Mouse (Mus musculus) heart, embryonic 12.5 days (tissue): ENCODE measurements around the gene S1pr1. TPM values are rescaled to one million over a fixed set of nuclear protein-coding genes. Genes with fewer than 3 reads are reported as not detected.

Experiments
- ATAC-seq: fragments of 200-750 bp; cut with Nextera tagmentation; 2 replicates; pipeline ENCODE4 v1.8.0; 2017; ENCODE audit warnings: moderate TSS enrichment, moderate library complexity; ENCODE audit not compliant: insufficient number of reproducible peaks, low FRiP score
- H3K27ac ChIP-seq: fragments of 300-500 bp; sonication (generic); 2 replicates; pipeline ENCODE4 v1.5.1; 2016; ENCODE audit warnings: mild to moderate bottlenecking, moderate library complexity; ENCODE audit not compliant: poor library complexity, severe bottlenecking
- H3K27me3 ChIP-seq: fragments of 300-500 bp; sonication (generic); replicated peaks from 2 replicates; pipeline ENCODE4 v1.6.1; 2016; ENCODE audit warnings: mild to moderate bottlenecking, moderate library complexity
- H3K36me3 ChIP-seq: fragments of 300-500 bp; sonication (generic); 2 replicates; pipeline ENCODE4 v1.6.1; 2016; ENCODE audit warnings: mild to moderate bottlenecking, moderate library complexity
- H3K4me1 ChIP-seq: fragments of 300-500 bp; sonication (generic); replicated peaks from 2 replicates; pipeline ENCODE4 v1.6.1; 2016; ENCODE audit warnings: mild to moderate bottlenecking
- H3K4me2 ChIP-seq: fragments of 300-500 bp; sonication (generic); 2 replicates; pipeline ENCODE4 v1.6.1; 2016; ENCODE audit warnings: mild to moderate bottlenecking, moderate library complexity
- H3K4me3 ChIP-seq: fragments of 300-500 bp; sonication (generic); 2 replicates; pipeline ENCODE4 v1.5.1; 2016; ENCODE audit warnings: mild to moderate bottlenecking
- H3K9ac ChIP-seq: fragments of 300-500 bp; sonication (generic); 2 replicates; pipeline ENCODE4 v1.6.1; 2016; ENCODE audit warnings: mild to moderate bottlenecking, moderate library complexity
- H3K9me3 ChIP-seq: fragments of 300-500 bp; sonication (generic); replicated peaks from 2 replicates; pipeline ENCODE4 v1.6.1; 2016; ENCODE audit warnings: mild to moderate bottlenecking, moderate library complexity
- WGBS: fragments of 180-500 bp; shearing (Covaris S2); methylation state at CpG from one replicate; pipeline ENCODE4 v1.1.7; 2016; 5-methylcytosine and 5-hydroxymethylcytosine counted together
- polyA plus RNA-seq: library from polyadenylated mRNA; unstranded; fragments of >200 nt; fragmentation: Nextera tagmentation; extraction: Ambion mirVana; gene quantifications from 2 replicates; pipeline ENCODE4 v1.2.1, GENCODE M21; 2016

The S1pr1 gene
- polyA plus RNA-seq, 1 experiment from 2014 or later = 86.0 TPM

DNA sequence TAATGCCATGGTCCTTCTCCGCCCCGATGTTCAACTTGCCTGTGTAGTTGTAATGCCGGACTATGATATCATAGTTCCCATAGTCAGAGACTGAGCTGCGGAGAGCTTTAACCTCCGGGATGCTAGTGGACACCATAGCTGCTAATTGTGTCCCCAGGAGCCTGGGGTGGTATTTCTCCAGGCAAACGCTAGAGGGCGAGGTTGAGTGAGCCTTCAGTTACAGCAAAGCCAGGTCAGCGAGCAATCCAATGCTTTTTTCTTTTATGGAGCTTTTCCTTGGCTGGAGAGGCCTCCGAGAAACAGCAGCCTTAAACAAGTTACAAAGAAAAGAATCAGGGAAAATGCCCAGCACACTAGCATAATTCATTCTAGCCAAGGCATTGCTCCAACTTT is 2.1 kb downstream of the S1pr1 start:
- ATAC-seq = no peak
- peak overlapping the region; percentile 81 for H3K4me2 ChIP-seq
- peaks cover 35% of the 10 kb centered on the region for H3K36me3 ChIP-seq
- peak overlapping the region; percentile 72 for H3K4me3 ChIP-seq
- peak overlapping the region; percentile 94 for H3K9ac ChIP-seq
- H3K4me1 ChIP-seq = peaks cover 41% of the 10 kb centered on the region
- 12% methylated on average over 9 of the region's 9 CpGs for WGBS
- H3K27ac ChIP-seq = peak overlapping the region; percentile 99
- no peaks in the 10 kb centered on the region for H3K9me3 ChIP-seq
- no peaks in the 10 kb centered on the region for H3K27me3 ChIP-seq

DNA sequence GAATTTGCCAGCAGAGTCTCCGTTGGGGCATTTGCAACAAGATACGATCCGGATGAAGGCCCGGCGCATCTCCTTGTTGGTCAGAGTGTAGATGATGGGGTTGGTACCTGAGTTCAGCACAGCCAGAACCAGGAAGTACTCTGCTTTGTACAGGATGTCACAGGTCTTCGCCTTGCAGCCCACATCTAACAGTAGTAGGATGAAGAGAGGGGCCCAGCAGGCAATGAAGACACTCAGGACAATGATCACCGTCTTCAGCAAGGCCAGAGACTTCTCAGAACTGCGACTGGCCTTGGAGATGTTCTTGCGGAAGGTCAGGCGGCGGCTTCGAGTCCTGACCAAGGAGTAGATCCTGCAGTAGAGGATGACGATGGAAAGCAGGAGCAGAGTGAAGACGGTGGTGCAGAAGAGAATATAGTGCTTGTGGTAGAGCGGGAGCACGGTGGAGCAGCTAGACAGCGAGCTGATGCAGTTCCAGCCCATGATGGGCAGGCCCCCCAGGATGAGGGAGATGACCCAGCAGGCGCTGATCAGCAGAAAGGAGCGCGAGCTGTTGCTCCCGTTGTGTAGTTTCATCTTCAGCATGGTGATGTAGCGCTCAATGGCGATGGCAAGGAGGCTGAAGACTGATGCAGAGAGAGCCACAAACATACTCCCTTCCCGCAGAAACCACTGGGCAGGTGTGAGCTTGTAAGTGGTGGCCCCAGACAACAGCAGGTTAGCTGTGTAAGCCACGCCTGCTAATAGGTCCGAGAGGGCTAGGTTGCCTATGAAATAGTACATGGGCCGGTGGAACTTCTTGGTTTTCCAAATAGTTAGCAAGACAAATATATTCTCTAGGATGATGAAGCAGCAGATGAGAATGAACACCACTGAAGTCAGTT is 2.7 kb downstream of the S1pr1 start:
- peaks cover 40% of the 10 kb centered on the region for H3K36me3 ChIP-seq
- H3K27me3 ChIP-seq = no peaks in the 10 kb centered on the region
- peak overlapping the region; percentile 94 for H3K9ac ChIP-seq
- ATAC-seq = no peak
- H3K4me1 ChIP-seq = peaks cover 41% of the 10 kb centered on the region
- peak overlapping the region; percentile 81 for H3K4me2 ChIP-seq
- H3K27ac ChIP-seq = peak overlapping the region; percentile 25; the same call in 1 of the 2 replicates
- no peaks in the 10 kb centered on the region for H3K9me3 ChIP-seq
- H3K4me3 ChIP-seq = peak overlapping the region; percentile 72
- WGBS = 81% methylated on average over 27 of the region's 27 CpGs

- Histone ChIP-seq H3K36me3 (peaks cover 43% of the 10 kb centered on the region), H3K4me3 (peak overlapping the region; percentile 72), H3K4me1 (peaks cover 35% of the 10 kb centered on the region), H3K4me2 (peak overlapping the region; percentile 81), H3K9me3 (no peaks in the 10 kb centered on the region), H3K27me3 (no peaks in the 10 kb centered on the region), H3K27ac (peak overlapping the region; percentile 35; the same call in 1 of the 2 replicates), H3K9ac (peak overlapping the region; percentile 94)
- 70% methylated on average over 3 of the region's 3 CpGs for WGBS
- no peak for ATAC-seq
These were observed 3.5 kb downstream of the S1pr1 start for GRCm38 (mm10) chr3:115711393-115711792.

GRCm38 (mm10) chr3:115710051-115710450 is 4.8 kb downstream of the S1pr1 start:
- no peak for ATAC-seq
- H3K27me3 ChIP-seq = no peaks in the 10 kb centered on the region
- H3K9ac ChIP-seq = no peak overlapping the region
- H3K4me3 ChIP-seq = 0 out of 2 replicates have a peak overlapping the region, but pooled peaks have one; percentile 8
- WGBS = 80% methylated on average over 2 of the region's 2 CpGs
- H3K9me3 ChIP-seq = no peaks in the 10 kb centered on the region
- peak overlapping the region; percentile 80; the same call in 1 of the 2 replicates for H3K27ac ChIP-seq
- peaks cover 53% of the 10 kb centered on the region for H3K36me3 ChIP-seq
- H3K4me2 ChIP-seq = no peak overlapping the region
- H3K4me1 ChIP-seq = peaks cover 32% of the 10 kb centered on the region

- no peak overlapping the region for H3K4me3 ChIP-seq
- H3K36me3 ChIP-seq = peaks cover 60% of the 10 kb centered on the region
- peak overlapping the region; percentile 80 for H3K27ac ChIP-seq
- peaks cover 34% of the 10 kb centered on the region for H3K4me1 ChIP-seq
- H3K9me3 ChIP-seq = no peaks in the 10 kb centered on the region
- H3K9ac ChIP-seq = no peak overlapping the region
- peak overlapping the region; percentile 43 for H3K4me2 ChIP-seq
- H3K27me3 ChIP-seq = no peaks in the 10 kb centered on the region
- 59% methylated on average over 6 of the region's 6 CpGs for WGBS
- peak; percentile 81 for ATAC-seq
These were observed 5.7 kb downstream of the S1pr1 start for GRCm38 (mm10) chr3:115709118-115709574.

- Histone ChIP-seq H3K36me3 (peaks cover 63% of the 10 kb centered on the region), H3K4me2 (no peak overlapping the region), H3K9ac (no peak overlapping the region), H3K4me3 (no peak overlapping the region), H3K27me3 (no peaks in the 10 kb centered on the region), H3K27ac (no peak overlapping the region), H3K9me3 (no peaks in the 10 kb centered on the region), H3K4me1 (peaks cover 24% of the 10 kb centered on the region)
- ATAC-seq = no peak
- WGBS = 93% methylated on average over 2 of the region's 2 CpGs
These were observed 8.1 kb downstream of the S1pr1 start for GRCm38 (mm10) chr3:115706736-115707135.

DNA sequence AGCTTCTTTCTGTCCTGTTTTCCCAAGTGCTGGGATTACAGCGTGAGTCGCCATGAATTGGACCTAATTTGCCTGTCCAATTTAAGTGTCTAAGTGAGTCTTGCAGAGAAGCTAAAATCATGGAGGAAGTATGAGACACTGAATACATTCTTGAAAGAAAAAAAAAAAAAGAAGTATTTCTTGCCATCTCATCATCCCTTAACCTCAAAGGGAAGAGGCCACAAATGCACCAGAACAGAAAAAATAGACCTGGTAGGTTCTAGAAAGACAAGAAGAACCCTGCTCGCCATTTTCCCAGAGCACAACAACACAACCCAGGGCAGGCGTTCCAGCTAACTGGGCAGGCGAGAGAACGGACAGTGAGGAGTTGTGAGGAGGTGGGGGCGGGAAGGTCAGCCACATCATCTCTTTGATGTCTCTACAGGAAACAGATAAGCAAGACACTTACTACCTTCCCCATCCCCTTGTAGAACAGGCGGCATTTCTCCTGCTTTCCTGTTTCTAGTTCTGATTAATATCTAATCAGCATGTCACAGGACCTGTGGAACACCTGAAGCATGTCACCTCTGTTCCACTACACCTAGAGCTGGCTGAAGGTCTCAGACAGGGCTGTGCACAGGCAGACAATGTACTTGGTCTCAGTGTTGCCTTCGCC is 10.5 kb downstream of the S1pr1 start:
- H3K9ac ChIP-seq = no peak overlapping the region
- ATAC-seq = no peak
- no peak overlapping the region for H3K4me3 ChIP-seq
- H3K36me3 ChIP-seq = peaks cover 48% of the 10 kb centered on the region
- 63% methylated on average over 9 of the region's 9 CpGs for WGBS
- H3K4me1 ChIP-seq = peaks cover 12% of the 10 kb centered on the region
- no peak overlapping the region for H3K27ac ChIP-seq
- no peaks in the 10 kb centered on the region for H3K9me3 ChIP-seq
- no peaks in the 10 kb centered on the region for H3K27me3 ChIP-seq
- H3K4me2 ChIP-seq = no peak overlapping the region

DNA sequence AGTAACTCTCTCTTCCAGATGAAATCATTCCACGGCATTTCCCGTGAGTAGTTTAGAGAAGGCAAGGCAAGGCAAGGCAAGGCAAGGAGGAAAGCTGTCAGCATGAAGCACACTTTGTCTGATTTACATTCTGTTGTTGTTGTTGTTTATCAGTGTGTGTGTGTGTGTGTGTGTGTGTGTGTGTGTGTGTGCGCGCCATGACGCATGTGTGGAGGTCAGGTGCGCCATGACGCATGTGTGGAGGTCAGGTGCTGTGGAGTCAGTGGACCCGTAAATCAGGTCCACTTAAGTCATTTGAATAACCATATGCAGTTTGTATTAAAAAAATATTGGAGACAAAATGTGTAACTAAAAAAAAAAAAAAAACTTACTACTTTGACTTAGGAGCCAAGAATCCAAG is 11.2 kb downstream of the S1pr1 start:
- H3K36me3 ChIP-seq = peaks cover 43% of the 10 kb centered on the region
- H3K4me2 ChIP-seq = no peak overlapping the region
- WGBS = 97% methylated on average over 8 of the region's 8 CpGs

DNA sequence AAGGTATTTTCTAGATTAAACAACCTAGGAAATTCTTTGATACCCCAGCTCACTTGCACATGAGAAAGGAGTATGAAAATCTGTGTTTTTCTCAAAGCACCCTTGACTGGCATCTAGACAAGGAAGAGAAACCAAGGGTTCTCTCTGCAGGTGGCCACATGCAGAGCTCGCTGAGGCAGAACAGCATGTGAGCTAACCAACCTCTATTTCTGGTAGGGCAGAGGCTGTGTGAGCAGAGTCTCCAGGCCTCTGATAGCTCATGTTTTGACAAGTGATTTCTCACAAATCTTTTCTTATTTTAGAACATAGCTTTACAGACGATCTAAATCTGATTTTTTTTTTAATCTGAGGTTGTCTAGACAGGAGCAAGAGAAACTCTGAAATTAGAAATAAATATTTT is 12.8 kb downstream of the S1pr1 start:
- Histone ChIP-seq H3K4me1 (0 out of 2 replicates have a peak, but pooled peaks cover 2% of the 10 kb centered on the region), H3K36me3 (peaks cover 32% of the 10 kb centered on the region), H3K9me3 (no peaks in the 10 kb centered on the region), H3K4me2 (no peak overlapping the region), H3K4me3 (no peak overlapping the region), H3K9ac (no peak overlapping the region), H3K27me3 (no peaks in the 10 kb centered on the region), H3K27ac (no peak overlapping the region)
- no peak for ATAC-seq
- WGBS = 52% methylated on average over 2 of the region's 2 CpGs

More for the DNA sequence above, 11.2 kb downstream of the S1pr1 start:
- H3K4me3 ChIP-seq = no peak overlapping the region
- no peak overlapping the region for H3K27ac ChIP-seq
- H3K9me3 ChIP-seq = no peaks in the 10 kb centered on the region
- no peak for ATAC-seq
- H3K9ac ChIP-seq = no peak overlapping the region
- peaks cover 6% of the 10 kb centered on the region for H3K4me1 ChIP-seq
- H3K27me3 ChIP-seq = no peaks in the 10 kb centered on the region

- ATAC-seq = no peak
- H3K27ac ChIP-seq = no peak overlapping the region
- no peaks in the 10 kb centered on the region; the same call in 1 of the 2 replicates for H3K36me3 ChIP-seq
- 76% methylated on average over 8 of the region's 8 CpGs for WGBS
- H3K4me3 ChIP-seq = no peak overlapping the region
- H3K4me1 ChIP-seq = peaks cover 8% of the 10 kb centered on the region; the same call in 1 of the 2 replicates
- no peaks in the 10 kb centered on the region for H3K9me3 ChIP-seq
- no peak overlapping the region for H3K4me2 ChIP-seq
- H3K9ac ChIP-seq = no peak overlapping the region
- no peaks in the 10 kb centered on the region for H3K27me3 ChIP-seq
These were observed 19.5 kb downstream of the S1pr1 start for GRCm38 (mm10) chr3:115695194-115695891.
